Mouse (Mus musculus) urinary bladder, postnatal 14 days (tissue): ENCODE measurements around the gene Slc26a9.
"Not testable (repeated sequence)": the region's sequence is repeated elsewhere in the genome, so short reads cannot be mapped to it uniquely, and the experiment has no call there.

Source experiments
- DNase-seq: peaks from one replicate; pipeline ENCODE4 v3.0.0; 2021; ENCODE audit warnings: low spot score

Gene Slc26a9

GRCm38 (mm10) chr1:131769296-131769695 lies 25.5 kb downstream of the Slc26a9 start:
- no peak for DNase-seq

GRCm38 (mm10) chr1:131770656-131771055 lies 26.8 kb downstream of the Slc26a9 start:
- no peak for DNase-seq

- DNase-seq: no peak
These were observed 27.6 kb downstream of the Slc26a9 start for GRCm38 (mm10) chr1:131771440-131771839.

GRCm38 (mm10) chr1:131794591-131794990 lies 50.8 kb downstream of the Slc26a9 start:
- DNase-seq: no peak

- DNase-seq: no peak
These were observed 51.3 kb downstream of the Slc26a9 start for GRCm38 (mm10) chr1:131795171-131795570.

GRCm38 (mm10) chr1:131797202-131797909 lies 53.5 kb downstream of the Slc26a9 start, which contains the start of gene Pm20d1:
Gene Pm20d1, plus strand, starts transcription at chr1:131797381.
- DNase-seq: peak; percentile 78

GRCm38 (mm10) chr1:131800001-131800400 lies 56.2 kb downstream of the Slc26a9 start:
- DNase-seq: no peak

- DNase-seq: no peak
These were observed 57.2 kb downstream of the Slc26a9 start for GRCm38 (mm10) chr1:131801071-131801470.

- no peak for DNase-seq
These were observed 58.8 kb downstream of the Slc26a9 start for GRCm38 (mm10) chr1:131802652-131803051.

- no peak for DNase-seq
These were observed 60.3 kb downstream of the Slc26a9 start for GRCm38 (mm10) chr1:131804166-131804565.

- DNase-seq: no peak
These were observed 65.2 kb downstream of the Slc26a9 start for GRCm38 (mm10) chr1:131808986-131809385.

- no peak for DNase-seq
These were observed 65.8 kb downstream of the Slc26a9 start for GRCm38 (mm10) chr1:131809651-131810050.

- DNase-seq: no peak
These were observed 67.6 kb downstream of the Slc26a9 start for GRCm38 (mm10) chr1:131811393-131811792.

GRCm38 (mm10) chr1:131812006-131812405 lies 68.2 kb downstream of the Slc26a9 start:
- no peak for DNase-seq

GRCm38 (mm10) chr1:131812631-131813295 lies 68.9 kb downstream of the Slc26a9 start:
- no peak for DNase-seq

GRCm38 (mm10) chr1:131813731-131814130 lies 69.9 kb downstream of the Slc26a9 start:
- DNase-seq: no peak

- no peak for DNase-seq
These were observed 70.4 kb downstream of the Slc26a9 start for GRCm38 (mm10) chr1:131814191-131814590.

GRCm38 (mm10) chr1:131816886-131817285 lies 73.1 kb downstream of the Slc26a9 start:
- no peak for DNase-seq

- not testable (repeated sequence) for DNase-seq
These were observed 76.5 kb downstream of the Slc26a9 start for GRCm38 (mm10) chr1:131820353-131820752.

GRCm38 (mm10) chr1:131820887-131821328 lies 77.1 kb downstream of the Slc26a9 start:
- no peak for DNase-seq
